Mouse (Mus musculus): ENCODE data around the gene Eaf2. TPM values are rescaled to one million over a fixed set of nuclear protein-coding genes. Genes with fewer than 3 reads are reported as not detected.
A peak's percentile ranks its signal among the peaks of the same experiment; 100 is the strongest.

Eaf2 gene
- polyA plus RNA-seq, 1 experiment = 0.04 TPM

- Histone ChIP-seq H3K9me3 (ENCODE audit: control insufficient read depth, low read length) (no peaks in the 10 kb centered on the region), H3K4me1 (ENCODE audit: control insufficient read depth) (peaks cover 8% of the 10 kb centered on the region), H3K36me3 (ENCODE audit: control insufficient read depth) (peaks cover 66% of the 10 kb centered on the region), H3K4me3 (replicated peaks) (no peak overlapping the region), H3K27me3 (ENCODE audit: control insufficient read depth) (no peaks in the 10 kb centered on the region)
- TF ChIP-seq TAL1 (IDR thresholded peaks at IDR 0.05; ENCODE audit: low read length) = no peak
- no peak for TF ChIP-seq GATA1 (IDR thresholded peaks at IDR 0.05; ENCODE audit: low read length)
These were observed 28.4 kb upstream of the Eaf2 start for GRCm38 (mm10) chr16:36903156-36903555.

- H3K27me3 ChIP-seq (ENCODE audit: control insufficient read depth) = no peaks in the 10 kb centered on the region
- H3K4me1 ChIP-seq (ENCODE audit: control insufficient read depth) = peaks cover 61% of the 10 kb centered on the region
- TF ChIP-seq GATA1 (IDR thresholded peaks at IDR 0.05; ENCODE audit: low read length) (no peak), TAL1 (IDR thresholded peaks at IDR 0.05; ENCODE audit: low read length) (no peak)
- no peak overlapping the region for H3K4me3 ChIP-seq (replicated peaks)
- H3K36me3 ChIP-seq (ENCODE audit: control insufficient read depth) = peaks cover 91% of the 10 kb centered on the region
- H3K9me3 ChIP-seq (ENCODE audit: control insufficient read depth, low read length) = no peaks in the 10 kb centered on the region
These were observed 21.9 kb upstream of the Eaf2 start for GRCm38 (mm10) chr16:36896712-36897111.

GRCm38 (mm10) chr16:36893317-36893716, 18.5 kb upstream of the Eaf2 start:
- peak overlapping the region; percentile 37 for H3K4me3 ChIP-seq (replicated peaks)
- H3K4me1 ChIP-seq (ENCODE audit: control insufficient read depth) = peaks cover 86% of the 10 kb centered on the region
- no peaks in the 10 kb centered on the region for H3K27me3 ChIP-seq (ENCODE audit: control insufficient read depth)
- H3K9me3 ChIP-seq (ENCODE audit: control insufficient read depth, low read length) = no peaks in the 10 kb centered on the region
- TF ChIP-seq GATA1 (IDR thresholded peaks at IDR 0.05; ENCODE audit: low read length) (peak; percentile 48), TAL1 (IDR thresholded peaks at IDR 0.05; ENCODE audit: low read length) (peak; percentile 44; the same call in 2 of the 3 replicates)
- H3K36me3 ChIP-seq (ENCODE audit: control insufficient read depth) = peaks cover 82% of the 10 kb centered on the region

GRCm38 (mm10) chr16:36891415-36891814, 16.6 kb upstream of the Eaf2 start:
- H3K9me3 ChIP-seq (ENCODE audit: control insufficient read depth, low read length) = no peaks in the 10 kb centered on the region
- H3K27me3 ChIP-seq (ENCODE audit: control insufficient read depth) = no peaks in the 10 kb centered on the region
- peak overlapping the region; percentile 39 for H3K4me3 ChIP-seq (replicated peaks)
- peaks cover 85% of the 10 kb centered on the region for H3K4me1 ChIP-seq (ENCODE audit: control insufficient read depth)
- peaks cover 83% of the 10 kb centered on the region for H3K36me3 ChIP-seq (ENCODE audit: control insufficient read depth)
- TF ChIP-seq GATA1 (IDR thresholded peaks at IDR 0.05; ENCODE audit: low read length) (no peak), TAL1 (IDR thresholded peaks at IDR 0.05; ENCODE audit: low read length) (no peak)

GRCm38 (mm10) chr16:36890559-36890958, 15.8 kb upstream of the Eaf2 start:
- Histone ChIP-seq H3K4me1 (ENCODE audit: control insufficient read depth) (peaks cover 80% of the 10 kb centered on the region), H3K36me3 (ENCODE audit: control insufficient read depth) (peaks cover 83% of the 10 kb centered on the region), H3K4me3 (replicated peaks) (peak overlapping the region; percentile 47), H3K27me3 (ENCODE audit: control insufficient read depth) (no peaks in the 10 kb centered on the region), H3K9me3 (ENCODE audit: control insufficient read depth, low read length) (no peaks in the 10 kb centered on the region)
- TF ChIP-seq GATA1 (IDR thresholded peaks at IDR 0.05; ENCODE audit: low read length) = peak; percentile 98
- TF ChIP-seq TAL1 (IDR thresholded peaks at IDR 0.05; ENCODE audit: low read length) = peak; percentile 96

- H3K4me3 ChIP-seq (replicated peaks) = no peak overlapping the region
- peaks cover 55% of the 10 kb centered on the region for H3K4me1 ChIP-seq (ENCODE audit: control insufficient read depth)
- H3K9me3 ChIP-seq (ENCODE audit: control insufficient read depth, low read length) = no peaks in the 10 kb centered on the region
- no peaks in the 10 kb centered on the region for H3K27me3 ChIP-seq (ENCODE audit: control insufficient read depth)
- TF ChIP-seq GATA1 (IDR thresholded peaks at IDR 0.05; ENCODE audit: low read length) = no peak
- peaks cover 58% of the 10 kb centered on the region for H3K36me3 ChIP-seq (ENCODE audit: control insufficient read depth)
These were observed 12.7 kb upstream of the Eaf2 start for GRCm38 (mm10) chr16:36887546-36887945.

- peaks cover 41% of the 10 kb centered on the region for H3K4me1 ChIP-seq (ENCODE audit: control insufficient read depth)
- no peaks in the 10 kb centered on the region for H3K27me3 ChIP-seq (ENCODE audit: control insufficient read depth)
- H3K4me3 ChIP-seq (replicated peaks) = no peak overlapping the region
- no peaks in the 10 kb centered on the region for H3K9me3 ChIP-seq (ENCODE audit: control insufficient read depth, low read length)
- H3K36me3 ChIP-seq (ENCODE audit: control insufficient read depth) = peaks cover 44% of the 10 kb centered on the region
- TF ChIP-seq GATA1 (IDR thresholded peaks at IDR 0.05; ENCODE audit: low read length) (no peak), TAL1 (IDR thresholded peaks at IDR 0.05; ENCODE audit: low read length) (no peak)
These were observed 11.1 kb upstream of the Eaf2 start for GRCm38 (mm10) chr16:36885912-36886311.

- H3K4me1 ChIP-seq (ENCODE audit: control insufficient read depth) = peaks cover 38% of the 10 kb centered on the region
- no peak for TF ChIP-seq TAL1 (IDR thresholded peaks at IDR 0.05; ENCODE audit: low read length)
- TF ChIP-seq GATA1 (IDR thresholded peaks at IDR 0.05; ENCODE audit: low read length) = no peak
- no peaks in the 10 kb centered on the region for H3K9me3 ChIP-seq (ENCODE audit: control insufficient read depth, low read length)
These were observed 10.1 kb upstream of the Eaf2 start for GRCm38 (mm10) chr16:36884881-36885280.

GRCm38 (mm10) chr16:36882737-36883343, 8.0 kb upstream of the Eaf2 start:
- H3K36me3 ChIP-seq (ENCODE audit: control insufficient read depth) = peaks cover 27% of the 10 kb centered on the region
- no peaks in the 10 kb centered on the region for H3K9me3 ChIP-seq (ENCODE audit: control insufficient read depth, low read length)
- H3K27me3 ChIP-seq (ENCODE audit: control insufficient read depth) = no peaks in the 10 kb centered on the region
- H3K4me1 ChIP-seq (ENCODE audit: control insufficient read depth) = peaks cover 33% of the 10 kb centered on the region
- H3K4me3 ChIP-seq (replicated peaks) = no peak overlapping the region
- TF ChIP-seq TAL1 (IDR thresholded peaks at IDR 0.05; ENCODE audit: low read length) (no peak), GATA1 (IDR thresholded peaks at IDR 0.05; ENCODE audit: low read length) (no peak)

More at GRCm38 (mm10) chr16:36884881-36885280, 10.1 kb upstream of the Eaf2 start:
- H3K4me3 ChIP-seq (replicated peaks) = no peak overlapping the region
- no peaks in the 10 kb centered on the region for H3K27me3 ChIP-seq (ENCODE audit: control insufficient read depth)
- H3K36me3 ChIP-seq (ENCODE audit: control insufficient read depth) = peaks cover 42% of the 10 kb centered on the region

GRCm38 (mm10) chr16:36877316-36877715, 2.5 kb upstream of the Eaf2 start:
- Histone ChIP-seq H3K36me3 (ENCODE audit: control insufficient read depth) (peaks cover 4% of the 10 kb centered on the region), H3K27me3 (ENCODE audit: control insufficient read depth) (no peaks in the 10 kb centered on the region), H3K4me1 (ENCODE audit: control insufficient read depth) (peaks cover 45% of the 10 kb centered on the region), H3K9me3 (ENCODE audit: control insufficient read depth, low read length) (no peaks in the 10 kb centered on the region), H3K4me3 (replicated peaks) (no peak overlapping the region)
- TF ChIP-seq GATA1 (IDR thresholded peaks at IDR 0.05; ENCODE audit: low read length) (no peak), TAL1 (IDR thresholded peaks at IDR 0.05; ENCODE audit: low read length) (no peak)
